Mouse (Mus musculus) lung, postnatal 0 days (tissue): ENCODE data around the gene Dock2. TPM values are rescaled to one million over a fixed set of nuclear protein-coding genes. Genes with fewer than 3 reads are reported as not detected.

Experiments
- ATAC-seq: fragments of 200-750 bp; cut with Nextera tagmentation; 2 replicates; pipeline ENCODE4 v1.8.0; 2017; ENCODE audit warnings: moderate library complexity
- DNase-seq: peaks from one replicate; pipeline ENCODE4 v3.0.0-alpha.2; 2016; ENCODE audit warnings: low spot score
- H3K27ac ChIP-seq: fragments of 300-500 bp; sonication (generic); 2 replicates; pipeline ENCODE4 v1.5.1; 2014; ENCODE audit warnings: antibody characterized with exemption, mild to moderate bottlenecking, low read length, mixed read lengths
- H3K27me3 ChIP-seq: fragments of 300-500 bp; sonication (generic); replicated peaks from 2 replicates; pipeline ENCODE4 v1.6.1; 2014; ENCODE audit warnings: low read length, mixed read lengths; ENCODE audit not compliant: insufficient read depth
- H3K36me3 ChIP-seq: fragments of 300-500 bp; sonication (generic); 2 replicates; pipeline ENCODE4 v1.6.1; 2014; ENCODE audit warnings: low read length, mixed read lengths; ENCODE audit not compliant: insufficient read depth
- H3K4me1 ChIP-seq: fragments of 300-500 bp; sonication (generic); 2 replicates; pipeline ENCODE4 v1.6.1; 2014; ENCODE audit warnings: antibody characterized with exemption, low read depth, low read length, mixed read lengths; ENCODE audit not compliant: insufficient read depth
- H3K4me2 ChIP-seq: fragments of 300-500 bp; sonication (generic); replicated peaks from 2 replicates; pipeline ENCODE4 v1.6.1; 2014; ENCODE audit warnings: low read depth, mild to moderate bottlenecking, low read length, moderate library complexity, mixed read lengths
- H3K4me3 ChIP-seq: fragments of 300-500 bp; sonication (generic); 2 replicates; pipeline ENCODE4 v1.5.1; 2014; ENCODE audit warnings: low read depth, low read length
- H3K9ac ChIP-seq: fragments of 300-500 bp; sonication (generic); replicated peaks from 2 replicates; pipeline ENCODE4 v1.6.1; 2014; ENCODE audit warnings: low read depth, mild to moderate bottlenecking
- H3K9me3 ChIP-seq: fragments of 300-500 bp; sonication (generic); 2 replicates; pipeline ENCODE4 v1.6.1; 2016; ENCODE audit warnings: low read length, mixed read lengths
- CTCF ChIP-seq: IDR thresholded peaks from 2 replicates; pipeline ENCODE4 v1.5.1; 2016; ENCODE audit warnings: antibody characterized with exemption, mild to moderate bottlenecking
- EP300 ChIP-seq: IDR thresholded peaks from 2 replicates; pipeline ENCODE4 v1.6.1; 2016; ENCODE audit warnings: antibody characterized with exemption, mild to moderate bottlenecking, control low read depth
- WGBS: fragments of 180-500 bp; shearing (Covaris S2); extraction: QIAGEN DNeasy Blood & Tissue Kit; methylation state at CpG from one replicate; pipeline ENCODE4 v1.1.7; 2014; 5-methylcytosine and 5-hydroxymethylcytosine counted together
- polyA plus RNA-seq: library from polyadenylated mRNA; unstranded; fragments of >200 nt; fragmentation: Nextera tagmentation; extraction: Ambion mirVana; gene quantifications from 2 replicates; pipeline ENCODE4 v1.2.1, GENCODE M21; 2015

Dock2 gene
- polyA plus RNA-seq, 1 experiment from 2014 or later, result 1.8 TPM

DNA sequence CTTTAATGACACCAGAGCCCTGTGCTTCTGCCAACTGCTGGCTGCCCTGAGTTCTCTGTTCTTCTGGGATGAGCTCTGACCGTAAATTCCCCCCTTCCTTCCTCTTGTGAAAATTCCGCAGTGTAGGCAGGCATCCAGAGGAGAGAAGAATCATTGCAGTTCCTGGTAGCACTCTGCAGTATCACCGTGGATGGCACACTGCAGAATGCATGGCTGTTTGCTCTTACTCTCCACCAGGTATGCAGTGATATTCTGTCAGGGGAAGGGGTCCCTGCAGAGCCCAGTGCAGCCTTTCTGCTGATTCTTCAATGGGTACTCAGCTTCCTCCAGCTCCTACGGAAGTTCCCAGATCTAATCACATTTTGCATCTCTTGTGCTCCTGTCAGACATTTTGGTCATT lies 391.6 kb downstream of the Dock2 start:
- no peaks in the 10 kb centered on the region for H3K9me3 ChIP-seq
- TF ChIP-seq CTCF (no peak), EP300 (no peak)
- 47% methylated on average over 4 of the region's 4 CpGs for WGBS
- no peaks in the 10 kb centered on the region for H3K27me3 ChIP-seq
- H3K4me2 ChIP-seq, result no peak overlapping the region
- H3K4me3 ChIP-seq, result no peak overlapping the region
- H3K27ac ChIP-seq, result no peak overlapping the region
- ATAC-seq (no peak), DNase-seq (no peak)
- H3K4me1 ChIP-seq, result no peaks in the 10 kb centered on the region
- H3K36me3 ChIP-seq, result no peaks in the 10 kb centered on the region
- H3K9ac ChIP-seq, result no peak overlapping the region

DNA sequence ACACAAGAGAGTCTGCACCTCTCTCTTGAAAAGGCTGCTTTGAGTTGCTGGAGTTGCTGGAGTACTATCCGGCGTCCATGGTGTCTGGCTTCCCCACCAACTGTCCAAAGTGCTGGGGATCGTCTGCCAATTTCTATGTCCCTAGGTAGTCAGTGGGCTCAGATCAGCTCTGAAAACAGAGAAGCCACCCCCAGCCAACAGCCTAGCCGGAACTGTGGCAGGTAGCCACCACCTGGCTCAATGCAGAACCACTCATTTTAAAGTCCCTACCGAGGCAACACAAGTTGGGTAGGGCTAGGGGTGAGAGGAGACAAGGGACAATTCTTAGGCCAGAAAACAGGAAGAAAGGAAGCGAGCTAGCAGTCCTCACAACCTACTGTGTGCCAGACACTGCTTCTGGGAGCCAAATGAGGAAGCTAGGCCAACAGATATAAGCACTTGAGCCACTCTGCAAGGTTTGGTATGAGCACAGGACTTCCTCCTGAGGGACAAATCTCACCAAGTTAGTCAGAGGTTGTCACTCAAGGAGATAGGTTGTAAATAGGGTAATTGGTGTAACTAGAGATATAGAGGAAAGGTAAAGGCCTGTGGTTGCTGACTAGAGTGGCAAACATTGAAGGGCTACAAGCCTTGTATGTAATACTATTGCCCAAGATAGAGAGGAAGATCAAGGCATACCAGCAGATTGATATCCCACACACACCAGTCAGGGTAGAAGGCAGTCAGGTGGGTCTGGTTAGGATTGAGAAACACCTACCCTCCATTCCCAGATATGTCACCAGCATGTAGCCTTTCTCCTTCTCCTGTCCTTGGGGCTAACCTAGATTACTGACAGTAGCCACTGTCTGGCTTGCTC lies 394.2 kb downstream of the Dock2 start:
- no peak overlapping the region for H3K4me3 ChIP-seq
- no peak overlapping the region for H3K27ac ChIP-seq
- 72% methylated on average over 6 of the region's 6 CpGs for WGBS
- H3K9me3 ChIP-seq, result no peaks in the 10 kb centered on the region
- DNase-seq, result peak; percentile 18
- peak; percentile 28; the same call in 1 of the 2 replicates for ATAC-seq
- TF ChIP-seq EP300 (no peak), CTCF (no peak)
- H3K9ac ChIP-seq, result no peak overlapping the region
- no peaks in the 10 kb centered on the region for H3K4me1 ChIP-seq
- H3K36me3 ChIP-seq, result no peaks in the 10 kb centered on the region
- no peak overlapping the region for H3K4me2 ChIP-seq
- no peaks in the 10 kb centered on the region for H3K27me3 ChIP-seq

- no peak for DNase-seq
- Histone ChIP-seq H3K36me3 (no peaks in the 10 kb centered on the region), H3K4me2 (no peak overlapping the region), H3K27me3 (no peaks in the 10 kb centered on the region), H3K9me3 (no peaks in the 10 kb centered on the region), H3K9ac (no peak overlapping the region), H3K4me3 (no peak overlapping the region), H3K4me1 (no peaks in the 10 kb centered on the region), H3K27ac (no peak overlapping the region)
- 43% methylated on average over 1 of the region's 1 CpGs for WGBS
- no peak for ATAC-seq
- TF ChIP-seq CTCF (no peak), EP300 (no peak)
These were observed 398.5 kb downstream of the Dock2 start for GRCm38 (mm10) chr11:34385001-34385688.

GRCm38 (mm10) chr11:34384178-34384577 lies 399.5 kb downstream of the Dock2 start:
- H3K36me3 ChIP-seq, result no peaks in the 10 kb centered on the region
- no peak overlapping the region for H3K4me3 ChIP-seq
- H3K27me3 ChIP-seq, result no peaks in the 10 kb centered on the region
- H3K27ac ChIP-seq, result no peak overlapping the region
- H3K9me3 ChIP-seq, result no peaks in the 10 kb centered on the region
- no peaks in the 10 kb centered on the region for H3K4me1 ChIP-seq
- no peak for ATAC-seq
- no peak overlapping the region for H3K9ac ChIP-seq
- no peak overlapping the region for H3K4me2 ChIP-seq
- TF ChIP-seq EP300, result no peak
- TF ChIP-seq CTCF, result no peak
- DNase-seq, result no peak
- WGBS, result 40% methylated on average over 4 of the region's 4 CpGs

GRCm38 (mm10) chr11:34383501-34383900 lies 400.2 kb downstream of the Dock2 start:
- no peak overlapping the region for H3K4me2 ChIP-seq
- DNase-seq, result no peak
- no peaks in the 10 kb centered on the region for H3K27me3 ChIP-seq
- no peak overlapping the region for H3K4me3 ChIP-seq
- no peak for ATAC-seq
- no peak overlapping the region for H3K27ac ChIP-seq
- no peaks in the 10 kb centered on the region for H3K36me3 ChIP-seq
- H3K4me1 ChIP-seq, result no peaks in the 10 kb centered on the region
- H3K9ac ChIP-seq, result no peak overlapping the region
- no peaks in the 10 kb centered on the region for H3K9me3 ChIP-seq
- 85% methylated on average over 3 of the region's 3 CpGs for WGBS
- TF ChIP-seq EP300, result no peak
- TF ChIP-seq CTCF, result no peak

DNA sequence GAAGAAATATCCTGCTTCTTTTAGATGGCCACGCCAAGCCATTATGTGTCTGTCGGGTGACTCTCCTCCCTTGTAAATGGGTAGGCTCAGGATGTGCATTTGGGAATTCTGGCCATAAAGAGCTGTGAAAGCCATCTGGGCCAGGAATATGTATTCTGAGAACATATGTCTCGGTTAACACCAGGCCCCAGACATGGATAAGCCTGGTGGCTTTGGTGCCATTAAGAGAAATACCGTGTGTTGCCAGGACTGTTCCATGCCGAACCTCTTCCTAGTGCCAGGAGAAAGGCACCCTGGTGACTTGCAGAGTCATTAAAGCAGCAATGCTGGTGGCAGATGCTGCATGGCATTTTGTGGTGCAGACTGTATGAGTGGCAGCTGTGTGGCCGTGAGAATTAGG lies 406.0 kb downstream of the Dock2 start:
- Histone ChIP-seq H3K4me1 (no peaks in the 10 kb centered on the region), H3K27me3 (no peaks in the 10 kb centered on the region), H3K4me3 (no peak overlapping the region), H3K27ac (no peak overlapping the region), H3K4me2 (no peak overlapping the region), H3K9ac (no peak overlapping the region), H3K9me3 (no peaks in the 10 kb centered on the region), H3K36me3 (no peaks in the 10 kb centered on the region)
- ATAC-seq, result no peak
- DNase-seq, result no peak
- TF ChIP-seq EP300, result no peak
- no peak for TF ChIP-seq CTCF
- 80% methylated on average over 6 of the region's 6 CpGs for WGBS
